Mouse (Mus musculus): ENCODE measurements around the gene Tph1.

Tph1 gene

GRCm38 (mm10) chr7:46615256-46615977 is 56.9 kb downstream of the Tph1 start:
- POLR2A ChIA-PET = interaction anchor here in 3 of 4 experiments (0.6 to 3.3 kb wide), 20 partner anchors 8 to 377 kb away, joined by 3 to 40 read pairs (median 4); partner anchors contain the start of genes Gtf2h1 (in 1 of the 3), Hps5 (in 1 of the 3), Sergef (in 1 of the 3) and Ush1c (in 1 of the 3)
- CTCF ChIA-PET = interaction anchor here in 3 of 4 experiments (0.5 to 4.0 kb wide), 9 partner anchors 8 to 742 kb away, joined by 3 to 31 read pairs (median 4); partner anchors contain the start of gene Saal1 (in 1 of the 3)

GRCm38 (mm10) chr7:46614263-46614662 is 58.1 kb downstream of the Tph1 start:
- POLR2A ChIA-PET = interaction anchor here in 3 of 4 experiments (0.5 to 3.3 kb wide), 5 partner anchors 8 to 463 kb away, joined by 5 to 40 read pairs (median 17); partner anchors contain the start of gene Sergef (in 1 of the 3)
- CTCF ChIA-PET = interaction anchor here in 2 of 4 experiments (0.6 to 4.0 kb wide), 3 partner anchors 8 to 96 kb away, joined by 3 to 31 read pairs (median 4); partner anchors contain the start of gene Saal1 (in 1 of the 2)

GRCm38 (mm10) chr7:46613091-46613490 is 59.2 kb downstream of the Tph1 start:
- POLR2A ChIA-PET = interaction anchor here in 1 of 4 experiments (1.0 kb wide), 1 partner anchor 25 kb away, joined by 3 read pairs; no protein-coding TSS in a partner anchor
- CTCF ChIA-PET = interaction anchor here in 1 of 4 experiments (1.2 kb wide), 1 partner anchor 15 kb away, joined by 4 read pairs; no protein-coding TSS in a partner anchor

GRCm38 (mm10) chr7:46612421-46612937 is 59.9 kb downstream of the Tph1 start:
- POLR2A ChIA-PET = interaction anchor here in 1 of 4 experiments (1.0 kb wide), 1 partner anchor 24 kb away, joined by 3 read pairs; no protein-coding TSS in a partner anchor
- CTCF ChIA-PET = interaction anchor here in 1 of 4 experiments (1.2 kb wide), 1 partner anchor 16 kb away, joined by 4 read pairs; no protein-coding TSS in a partner anchor

- ChIA-PET CTCF (no interaction called here), POLR2A (no interaction called here)
Measured at GRCm38 (mm10) chr7:46611970-46612369, 60.4 kb downstream of the Tph1 start.

- POLR2A ChIA-PET = interaction anchor here in 1 of 4 experiments (1.0 kb wide), 1 partner anchor 9 kb away, joined by 3 read pairs; no protein-coding TSS in a partner anchor
Measured at GRCm38 (mm10) chr7:46609317-46609716, 63.0 kb downstream of the Tph1 start.

GRCm38 (mm10) chr7:46607428-46608055 is 64.8 kb downstream of the Tph1 start:
- POLR2A ChIA-PET = interaction anchor here (0.6 to 3.4 kb wide), 27 partner anchors 8 to 710 kb away, joined by 3 to 40 read pairs (median 4); partner anchors contain the start of genes Sergef (in 3 of the 4), Kcnc1 (in 2 of the 4), Abcc8 (in 1 of the 4) and Ldhc (in 1 of the 4)
- CTCF ChIA-PET = interaction anchor here (0.6 to 4.7 kb wide), 61 partner anchors 8 to 571 kb away, joined by 3 to 96 read pairs (median 4); partner anchors contain the start of genes Sergef (in 2 of the 4), Kcnc1 (in 1 of the 4) and Saal1 (in 1 of the 4)

More at GRCm38 (mm10) chr7:46609317-46609716, 63.0 kb downstream of the Tph1 start:
- CTCF ChIA-PET = interaction anchor here in 1 of 4 experiments (0.6 to 4.7 kb wide), 2 partner anchors 11 to 217 kb away, joined by 3 to 96 read pairs; no protein-coding TSS in a partner anchor

GRCm38 (mm10) chr7:46607031-46607426 is 65.3 kb downstream of the Tph1 start:
- CTCF ChIA-PET = interaction anchor here (0.6 to 4.7 kb wide), 72 partner anchors 9 to 571 kb away, joined by 3 to 96 read pairs (median 4); partner anchors contain the start of genes Kcnc1 (in 3 of the 4), Sergef (in 2 of the 4), Myod1 (in 1 of the 4) and Saal1 (in 1 of the 4)
- POLR2A ChIA-PET = interaction anchor here (0.6 to 3.4 kb wide), 28 partner anchors 9 to 709 kb away, joined by 3 to 40 read pairs (median 4); partner anchors contain the start of genes Sergef (in 3 of the 4), Kcnc1 (in 2 of the 4), Abcc8 (in 1 of the 4) and Ldhc (in 1 of the 4)

GRCm38 (mm10) chr7:46606391-46607030 is 65.8 kb downstream of the Tph1 start:
- CTCF ChIA-PET = interaction anchor here (0.5 to 4.7 kb wide), 74 partner anchors 8 to 1148 kb away, joined by 3 to 96 read pairs (median 4); partner anchors contain the start of genes Kcnc1 (in 3 of the 4), Sergef (in 2 of the 4), Abcc8 (in 1 of the 4) and Myod1 (in 1 of the 4)
- POLR2A ChIA-PET = interaction anchor here in 3 of 4 experiments (0.6 to 3.4 kb wide), 24 partner anchors 9 to 709 kb away, joined by 3 to 40 read pairs (median 4); partner anchors contain the start of genes Sergef (in 3 of the 3) and Kcnc1 (in 2 of the 3)

GRCm38 (mm10) chr7:46603051-46603450 is 69.3 kb downstream of the Tph1 start:
- POLR2A ChIA-PET = interaction anchor here in 3 of 4 experiments (1.3 to 2.7 kb wide), 7 partner anchors 12 to 210 kb away, joined by 3 to 17 read pairs (median 6); partner anchors contain the start of gene Sergef (in 1 of the 3)
- CTCF ChIA-PET = interaction anchor here in 1 of 4 experiments (1.6 kb wide), 1 partner anchor 210 kb away, joined by 7 read pairs; no protein-coding TSS in a partner anchor

- POLR2A ChIA-PET = interaction anchor here in 3 of 4 experiments (0.7 to 2.7 kb wide), 23 partner anchors 9 to 516 kb away, joined by 3 to 17 read pairs (median 3); partner anchors contain the start of genes Gtf2h1 (in 1 of the 3), Hps5 (in 1 of the 3), Saal1 (in 1 of the 3) and Sergef (in 1 of the 3)
- CTCF ChIA-PET = interaction anchor here in 3 of 4 experiments (0.5 to 1.6 kb wide), 7 partner anchors 14 to 667 kb away, joined by 3 to 7 read pairs (median 4); partner anchors contain the start of genes Kcnc1 (in 1 of the 3) and Saal1 (in 1 of the 3)
Measured at GRCm38 (mm10) chr7:46602079-46602478, 70.3 kb downstream of the Tph1 start.

- ChIA-PET POLR2A (interaction anchor here in 3 of 4 experiments (0.7 to 2.7 kb wide), 8 partner anchors 8 to 209 kb away, joined by 3 to 8 read pairs (median 5); no protein-coding TSS in a partner anchor), CTCF (interaction anchor here in 3 of 4 experiments (0.6 to 1.2 kb wide), 3 partner anchors 38 to 208 kb away, joined by 3 to 5 read pairs (median 4); no protein-coding TSS in a partner anchor)
Measured at GRCm38 (mm10) chr7:46601097-46601496, 71.2 kb downstream of the Tph1 start.

- CTCF ChIA-PET = interaction anchor here in 3 of 4 experiments (0.7 to 2.6 kb wide), 4 partner anchors 9 to 1352 kb away, joined by 3 to 18 read pairs (median 12); no protein-coding TSS in a partner anchor
- POLR2A ChIA-PET = interaction anchor here in 1 of 4 experiments (0.5 to 0.6 kb wide), 2 partner anchors 9 to 55 kb away, joined by 3 read pairs; no protein-coding TSS in a partner anchor
Measured at GRCm38 (mm10) chr7:46597006-46597405, 75.3 kb downstream of the Tph1 start.
